Mouse (Mus musculus): ENCODE results near the gene Tyw5.

Tyw5 gene

DNA sequence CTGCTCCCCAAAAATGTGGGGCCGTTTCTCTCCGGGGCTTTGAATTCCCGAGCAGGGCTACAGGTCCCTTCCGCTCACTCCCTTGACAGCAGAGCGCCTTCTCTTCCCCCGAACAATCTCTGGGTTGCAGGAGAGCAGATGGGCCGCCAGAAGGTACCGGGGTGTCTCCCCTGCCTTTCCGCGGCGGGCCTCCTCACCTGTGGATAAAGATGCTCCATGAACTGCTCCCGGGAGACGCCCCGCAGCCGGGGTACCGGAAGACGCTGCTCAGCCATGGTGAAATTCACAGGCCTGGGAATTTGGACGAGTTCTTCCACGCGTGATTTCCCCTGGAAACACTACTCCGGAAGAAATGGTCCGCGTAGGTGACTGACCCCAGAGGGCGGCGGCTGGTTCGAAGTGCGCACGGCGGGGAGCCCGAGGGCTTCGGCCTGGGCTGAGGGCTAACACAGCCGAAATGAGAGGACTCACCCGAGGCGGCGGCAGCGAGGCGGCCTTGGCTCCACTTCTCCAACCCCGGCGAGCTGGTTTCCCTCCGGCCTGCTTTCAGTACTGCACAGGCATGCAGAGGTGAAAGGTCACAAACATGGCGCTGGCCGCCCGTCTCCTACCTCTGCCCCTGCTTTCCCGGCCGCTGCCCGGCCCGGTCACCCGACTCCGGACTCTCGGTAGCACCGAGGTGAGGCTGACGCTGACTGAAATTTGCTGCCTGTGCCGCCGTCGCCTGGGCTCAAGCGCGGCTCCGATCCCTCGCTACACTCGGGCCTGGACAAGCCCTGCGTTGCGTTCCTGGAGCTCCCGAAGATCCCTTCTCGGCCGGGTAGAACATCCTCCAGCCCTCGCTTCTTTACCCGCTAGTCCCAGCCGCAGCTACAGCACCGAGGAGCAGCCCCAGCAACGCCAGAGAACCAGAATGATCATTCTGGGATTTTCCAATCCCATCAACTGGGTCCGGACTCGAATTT lies at the start of gene Tyw5, which contains the start of gene Maip1:
TSS of gene Tyw5 (minus strand) at position 915 of the 965 bp plus-strand sequence.
TSS of gene Maip1 (plus strand) at position 142 of the 965 bp plus-strand sequence.
- peak; percentile 79 to 87 for DNase-seq

DNA sequence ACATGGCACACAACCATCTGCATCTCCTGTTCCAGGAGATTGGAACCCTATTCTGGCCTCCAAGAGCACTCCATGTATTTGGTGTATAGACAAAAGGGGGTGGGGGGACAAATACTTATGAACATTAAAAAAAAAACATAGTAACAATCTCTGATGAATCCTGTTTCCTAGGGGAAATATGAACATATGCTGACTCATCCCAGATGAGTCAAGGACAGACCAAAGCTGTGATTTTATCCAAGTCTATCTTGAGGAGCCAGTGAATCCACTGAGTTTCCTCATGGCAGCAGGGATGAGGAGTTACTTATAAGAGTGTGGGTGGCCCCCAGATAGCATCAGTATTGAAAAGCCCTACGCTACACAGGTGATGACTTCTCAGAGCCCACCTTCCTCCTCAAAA lies 43.3 kb upstream of the Tyw5 start:
- DNase-seq: no peak

DNA sequence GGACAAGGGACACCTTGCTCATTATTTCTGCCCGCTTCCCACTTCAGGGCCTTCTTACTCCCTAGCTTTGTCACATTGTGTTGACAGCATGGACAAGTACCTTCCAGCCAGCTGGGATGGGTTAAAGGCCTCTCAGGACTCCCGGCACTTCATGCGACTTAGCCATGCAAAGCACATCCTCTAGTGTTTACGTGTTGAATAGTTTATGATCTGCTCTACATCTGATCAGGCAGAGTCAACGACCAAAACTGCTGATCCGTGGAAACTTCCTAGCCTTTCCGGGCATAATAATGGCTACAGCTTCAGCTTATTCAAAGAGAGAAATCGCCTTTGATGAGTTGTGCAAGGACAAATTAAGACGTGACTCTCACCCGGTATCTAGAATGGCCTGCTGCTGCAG lies 38.8 kb upstream of the Tyw5 start:
- DNase-seq: no peak

GRCm38 (mm10) chr1:57440771-57441170 lies 33.9 kb upstream of the Tyw5 start:
- no peak for DNase-seq

- no peak for DNase-seq
Observed at GRCm38 (mm10) chr1:57439026-57439425, 32.1 kb upstream of the Tyw5 start.

GRCm38 (mm10) chr1:57436954-57437353 lies 30.1 kb upstream of the Tyw5 start:
- no peak for DNase-seq

- DNase-seq: no peak
Observed at GRCm38 (mm10) chr1:57436408-57436807, 29.5 kb upstream of the Tyw5 start.

DNA sequence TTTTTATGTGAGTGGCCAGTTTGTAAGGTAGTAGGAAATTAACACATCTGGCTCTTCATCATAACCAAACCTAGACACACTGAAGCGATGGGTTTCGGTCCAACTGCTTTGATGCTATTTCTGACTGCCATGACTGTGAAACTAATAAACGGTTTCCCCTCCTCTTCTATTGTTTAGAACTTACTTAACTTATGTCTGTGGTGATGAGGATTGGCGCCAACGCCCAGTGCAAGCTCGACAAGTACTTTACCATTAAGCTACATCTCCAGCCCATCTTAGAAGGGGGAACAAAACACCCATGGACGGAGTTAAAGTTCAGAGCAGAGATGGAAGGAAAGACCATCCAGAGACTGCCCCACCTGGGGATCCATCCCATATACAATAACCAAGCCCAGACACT lies 26.2 kb upstream of the Tyw5 start:
- DNase-seq: no peak

DNA sequence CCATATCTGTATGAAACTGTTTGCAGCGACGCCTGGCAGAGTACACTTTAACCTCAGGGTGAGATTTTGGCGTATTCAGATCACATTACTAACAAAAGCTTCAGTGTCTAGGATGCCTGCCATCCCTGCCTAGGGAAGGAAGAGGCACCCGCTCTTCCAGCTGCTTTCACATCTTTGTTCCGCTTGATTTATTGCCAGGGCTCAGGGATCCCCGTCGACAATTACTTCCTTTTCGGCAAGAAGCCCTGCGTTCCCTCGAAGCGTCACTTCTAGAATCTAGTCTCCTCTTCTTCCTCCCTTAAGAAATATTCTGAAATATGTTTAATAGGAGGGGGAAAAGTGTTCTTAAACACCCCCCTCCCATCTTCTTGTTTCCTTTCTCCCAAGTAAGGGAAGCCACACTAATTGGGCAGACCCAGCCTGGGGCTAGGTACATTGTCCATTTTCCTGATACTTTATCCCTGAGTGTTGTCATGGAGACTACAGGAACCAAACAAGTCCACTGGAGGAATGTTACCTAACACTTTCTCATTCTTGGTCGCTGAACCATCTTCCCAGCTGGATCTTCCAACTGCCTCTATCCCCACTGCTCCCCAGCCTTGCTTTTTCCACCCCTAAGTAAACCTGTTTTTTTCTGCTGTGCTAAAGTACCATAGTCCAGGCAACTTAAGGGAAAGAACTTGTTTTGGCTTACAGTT lies 23.0 kb upstream of the Tyw5 start:
- no peak for DNase-seq

GRCm38 (mm10) chr1:57428368-57429308 lies 21.7 kb upstream of the Tyw5 start:
- DNase-seq: peak; percentile 78 to 82

DNA sequence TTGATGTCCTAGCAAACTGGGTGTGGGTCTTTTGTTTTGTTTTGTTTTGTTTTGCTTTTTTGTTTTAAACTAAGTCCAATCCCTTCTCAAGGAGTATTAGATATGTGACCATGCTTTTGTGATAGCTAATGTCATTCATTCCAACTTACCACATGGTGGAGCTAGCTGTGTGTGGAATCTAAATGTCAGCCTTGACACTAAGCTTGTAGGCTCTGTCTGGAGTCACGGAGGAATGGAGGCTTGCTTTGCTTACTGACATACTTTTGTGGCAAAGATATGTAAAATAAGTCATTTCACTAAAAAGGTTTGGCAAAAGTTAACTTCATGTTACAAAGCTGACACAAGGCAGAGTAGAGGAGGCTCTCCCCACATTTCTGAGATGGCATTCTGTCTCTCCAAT lies 16.8 kb upstream of the Tyw5 start:
- DNase-seq: no peak

GRCm38 (mm10) chr1:57413397-57413796 lies 6.5 kb upstream of the Tyw5 start:
- no peak for DNase-seq

DNA sequence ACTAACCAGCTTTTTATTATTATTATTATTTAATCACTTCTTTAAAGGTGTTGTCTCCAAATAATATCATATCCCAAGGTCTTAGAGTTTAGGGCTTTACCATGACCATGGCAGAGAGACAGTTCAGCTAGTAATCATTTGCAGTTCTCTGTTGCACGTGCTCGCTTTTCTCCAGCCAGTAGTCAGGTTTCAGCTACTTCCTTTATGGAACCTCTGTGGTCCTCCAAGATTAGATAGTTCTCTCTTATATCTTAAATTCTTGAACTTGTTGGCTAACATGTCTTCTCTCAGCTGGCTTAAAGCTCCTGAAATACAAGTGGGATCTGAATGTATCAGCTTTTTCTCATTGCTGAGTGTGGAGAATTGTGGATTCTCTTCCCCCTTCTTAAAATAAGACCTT lies 2.1 kb upstream of the Tyw5 start:
- no peak for DNase-seq

DNA sequence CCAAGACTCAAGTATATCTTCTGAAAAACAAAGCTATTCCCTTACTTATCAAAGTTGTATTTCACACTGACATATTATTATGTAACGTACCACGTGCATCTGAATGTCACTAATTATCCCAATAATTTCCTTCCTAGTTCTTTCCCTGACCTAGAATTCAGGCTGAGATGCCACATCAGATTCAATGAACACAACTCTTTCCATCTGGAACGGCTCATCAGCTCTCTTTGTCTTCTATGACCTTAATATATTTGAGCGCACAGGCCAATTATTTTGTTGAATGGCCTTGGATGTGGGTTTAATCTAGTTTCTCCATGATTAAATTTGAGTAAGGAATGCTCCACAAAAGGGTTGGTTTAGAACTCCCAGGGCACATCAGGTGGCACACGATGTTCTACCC lies 4.8 kb downstream of the Tyw5 start:
- DNase-seq: no peak

DNA sequence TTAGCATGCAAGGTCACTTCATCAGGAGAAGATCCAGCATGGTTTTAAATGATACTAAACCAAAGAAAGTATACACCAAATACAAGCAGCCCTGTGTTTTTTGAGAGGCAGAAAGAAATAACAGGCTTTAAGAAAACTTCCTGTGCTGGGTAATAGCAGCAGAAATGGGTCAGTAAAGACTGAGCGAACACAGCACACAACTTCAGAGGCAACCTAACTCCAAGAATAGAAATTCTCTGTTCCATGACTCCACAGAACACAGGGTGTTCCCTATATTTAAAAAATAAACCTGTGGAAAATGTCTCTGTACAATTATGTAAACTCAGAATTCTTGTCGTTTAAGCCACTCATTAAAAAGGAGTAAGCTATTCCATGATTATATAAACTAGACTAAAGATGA lies 6.0 kb downstream of the Tyw5 start:
- DNase-seq: no peak

DNA sequence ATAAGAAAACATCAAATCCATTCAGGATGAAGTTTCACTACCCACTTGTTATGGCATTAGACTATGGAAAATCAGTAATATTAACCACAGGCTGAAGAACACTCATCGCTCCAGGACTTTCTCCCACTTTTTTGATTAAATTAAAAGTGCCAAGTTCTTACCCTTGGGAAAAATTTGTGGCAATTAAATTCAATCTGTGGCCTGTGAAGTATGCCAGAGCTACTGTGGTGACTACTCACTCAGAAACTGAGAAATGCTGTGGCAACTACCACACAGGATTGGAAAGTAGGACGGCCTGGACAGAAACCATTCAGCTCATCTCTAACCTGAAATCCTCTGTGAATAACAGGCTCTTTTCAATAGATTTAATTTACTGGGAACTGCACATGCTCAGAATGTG lies 6.6 kb downstream of the Tyw5 start:
- no peak for DNase-seq

- peak; percentile 53 to 65 for DNase-seq
Observed at GRCm38 (mm10) chr1:57394051-57394450, 12.8 kb downstream of the Tyw5 start.

- no peak for DNase-seq
Observed at GRCm38 (mm10) chr1:57392417-57392816, 14.5 kb downstream of the Tyw5 start.

- no peak for DNase-seq
Observed at GRCm38 (mm10) chr1:57390993-57391790, 15.7 kb downstream of the Tyw5 start.

GRCm38 (mm10) chr1:57388402-57389155 lies 18.3 kb downstream of the Tyw5 start:
- DNase-seq: no peak

- peak; percentile 20 to 26 for DNase-seq
Observed at GRCm38 (mm10) chr1:57387876-57388275, 19.0 kb downstream of the Tyw5 start.
